Mouse (Mus musculus): ENCODE results near the gene Pigm.

Pigm gene

DNA sequence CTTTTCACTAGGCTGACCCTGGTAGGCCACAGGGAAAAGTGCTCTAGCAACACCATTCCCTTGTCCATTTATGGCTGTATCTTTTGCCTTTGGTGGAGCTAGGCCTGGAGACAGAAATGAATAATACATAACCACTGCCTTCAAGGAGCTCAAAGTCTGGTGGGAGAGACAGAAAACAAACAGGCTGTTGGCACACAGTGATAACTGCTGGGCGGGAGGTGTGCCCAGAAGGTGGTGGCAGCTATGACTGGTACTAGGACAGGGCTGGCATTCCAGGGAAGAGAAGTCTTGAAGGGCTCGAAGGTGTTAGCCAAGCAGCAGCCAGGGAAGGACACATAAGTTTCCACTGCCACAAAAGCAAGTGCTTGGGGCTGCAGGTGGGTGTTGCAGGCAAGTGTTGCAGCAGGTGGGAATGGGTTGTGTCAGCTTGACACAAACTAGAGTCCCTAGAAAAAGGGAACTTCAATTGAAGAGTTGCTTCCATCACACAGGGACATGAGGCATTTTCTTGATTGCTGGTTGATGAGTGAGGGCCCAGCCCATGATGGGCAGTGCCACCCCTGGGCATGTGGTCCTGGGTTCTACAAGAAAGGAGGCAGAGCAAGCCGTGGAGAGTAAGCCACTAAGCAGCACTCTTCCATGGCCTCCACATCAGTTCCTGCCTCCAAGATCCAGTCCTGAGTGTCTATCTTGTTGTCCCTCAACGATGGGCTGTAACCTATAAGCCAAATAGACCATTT is 37.3 kb downstream of the Pigm start:
- no peak for DNase-seq (ENCODE audit: low read depth, low spot score)

DNA sequence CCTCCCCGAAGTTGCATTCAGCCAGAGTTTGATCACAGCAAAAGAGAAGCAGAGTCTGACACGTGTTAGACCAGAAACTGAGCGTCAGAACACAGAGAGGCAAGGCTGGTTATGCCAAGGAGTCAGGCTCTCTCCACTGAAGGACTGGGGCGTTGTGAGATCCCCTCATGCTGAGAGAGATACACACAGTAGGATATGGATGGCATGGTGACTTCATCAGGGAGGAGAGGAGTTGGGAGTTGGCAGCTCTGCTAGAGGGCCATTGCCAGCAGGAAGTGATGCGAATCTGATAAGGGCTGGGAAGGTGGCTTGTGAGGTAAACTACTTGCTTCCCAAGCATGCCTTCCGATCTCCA is 37.9 kb downstream of the Pigm start:
- no peak for DNase-seq (ENCODE audit: low read depth, low spot score)

- DNase-seq (ENCODE audit: low read depth, low spot score) = no peak
These were observed 38.7 kb downstream of the Pigm start for GRCm38 (mm10) chr1:172415061-172415460.

DNA sequence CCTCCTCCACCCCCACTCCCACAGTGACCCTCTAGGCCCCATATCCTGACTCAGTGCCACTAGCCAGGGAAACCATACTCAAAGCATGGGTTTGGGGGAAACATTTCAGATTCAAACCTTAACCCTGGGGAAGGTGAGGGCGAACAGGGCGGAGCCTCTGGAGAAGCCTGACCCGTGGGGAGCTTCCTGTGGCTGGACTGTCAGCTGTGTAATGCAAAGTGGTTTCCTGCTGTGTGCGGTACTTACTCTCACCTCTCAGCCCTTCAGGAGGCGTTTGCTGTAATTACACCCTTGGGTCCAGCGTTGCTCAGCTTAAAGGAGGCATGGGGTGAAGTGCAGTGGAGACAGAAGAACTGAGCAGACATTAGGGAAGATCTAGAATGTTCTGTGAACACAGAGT is 41.8 kb downstream of the Pigm start:
- peak; percentile 92 for DNase-seq (ENCODE audit: low read depth, low spot score)

DNA sequence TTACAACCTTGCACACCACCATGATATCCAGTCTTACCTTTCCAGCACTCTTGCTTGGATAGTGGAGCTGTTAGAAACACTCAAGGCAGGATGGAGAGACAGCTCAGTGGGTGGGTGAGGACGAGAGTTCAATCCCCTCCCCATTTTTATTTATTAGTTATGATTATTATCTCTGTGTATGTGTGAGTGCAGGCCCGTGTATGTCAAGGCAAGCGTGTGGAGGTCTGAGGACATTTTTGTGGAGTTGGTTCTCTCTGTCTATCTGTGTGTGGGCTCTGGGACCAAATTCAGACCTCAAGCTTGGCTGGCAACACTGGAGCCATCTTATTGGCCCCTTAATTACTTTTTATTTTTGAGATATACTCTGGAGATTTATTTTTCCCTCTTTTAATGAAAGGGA is 42.3 kb downstream of the Pigm start:
- DNase-seq (ENCODE audit: low read depth, low spot score) = no peak

- no peak for DNase-seq (ENCODE audit: low read depth, low spot score)
These were observed 43.8 kb downstream of the Pigm start for GRCm38 (mm10) chr1:172420181-172420580.

DNA sequence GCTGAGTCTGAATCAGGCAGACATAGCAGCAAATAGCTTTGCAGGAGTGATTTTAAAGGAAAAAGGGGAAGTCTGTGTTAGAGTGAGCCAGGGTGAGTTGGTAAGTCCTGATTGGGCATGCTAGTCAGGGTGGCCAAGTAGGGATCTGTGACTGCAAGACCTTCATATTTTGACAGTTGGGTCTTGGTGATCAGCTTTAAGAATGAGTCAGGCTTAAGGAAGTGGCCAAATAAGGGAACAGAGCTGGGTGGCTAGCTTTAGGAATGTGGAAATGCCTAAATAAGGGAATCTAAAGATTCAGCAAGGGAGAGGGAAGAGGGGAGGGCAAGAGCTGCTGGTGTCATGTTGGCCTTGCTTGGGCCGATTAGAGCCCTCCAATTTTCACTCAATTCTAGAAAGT is 47.0 kb downstream of the Pigm start:
- no peak for DNase-seq (ENCODE audit: low read depth, low spot score)

DNA sequence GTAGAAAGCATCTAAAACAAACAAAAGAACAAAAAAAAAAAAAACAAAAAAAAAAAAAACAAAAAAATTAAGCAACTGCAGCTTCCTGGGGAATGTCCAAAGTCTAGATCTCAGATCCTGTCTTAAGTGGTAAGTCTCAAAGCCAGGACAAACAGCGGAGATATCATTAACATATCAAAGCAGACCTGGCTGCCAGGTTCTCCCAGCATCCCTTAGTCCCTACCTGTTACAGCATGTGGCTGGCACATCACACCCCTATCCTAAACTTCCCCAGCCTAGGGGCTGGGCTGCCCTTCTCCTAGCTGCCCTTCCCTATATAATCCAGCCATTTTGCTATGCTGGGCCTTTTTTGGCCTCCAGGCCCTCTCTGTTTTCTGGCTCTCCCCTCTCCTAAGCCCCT is 50.1 kb downstream of the Pigm start:
- DNase-seq (ENCODE audit: low read depth, low spot score) = peak; percentile 76

- DNase-seq (ENCODE audit: low read depth, low spot score) = no peak
These were observed 51.5 kb downstream of the Pigm start for GRCm38 (mm10) chr1:172427841-172428240.

DNA sequence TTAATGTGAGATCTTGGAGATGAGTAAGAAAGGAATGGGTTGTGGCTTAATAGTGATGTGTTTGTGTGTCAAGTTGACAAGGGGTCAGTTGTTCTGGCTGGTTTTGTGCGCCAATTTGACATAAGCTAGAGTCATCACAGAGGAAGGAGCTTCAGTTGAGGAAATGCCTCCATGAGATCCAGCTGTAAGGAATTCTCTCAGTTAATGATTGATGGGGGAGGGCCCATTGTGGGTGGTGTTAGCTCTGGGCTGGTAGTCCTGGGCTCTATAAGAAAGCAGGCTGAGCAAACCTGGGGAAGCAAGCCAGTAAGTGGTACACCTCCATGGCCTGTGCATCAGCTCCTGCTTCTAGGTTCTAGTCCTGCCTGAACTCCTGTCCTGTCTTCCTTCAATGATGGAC is 52.3 kb downstream of the Pigm start:
- DNase-seq (ENCODE audit: low read depth, low spot score) = no peak

DNA sequence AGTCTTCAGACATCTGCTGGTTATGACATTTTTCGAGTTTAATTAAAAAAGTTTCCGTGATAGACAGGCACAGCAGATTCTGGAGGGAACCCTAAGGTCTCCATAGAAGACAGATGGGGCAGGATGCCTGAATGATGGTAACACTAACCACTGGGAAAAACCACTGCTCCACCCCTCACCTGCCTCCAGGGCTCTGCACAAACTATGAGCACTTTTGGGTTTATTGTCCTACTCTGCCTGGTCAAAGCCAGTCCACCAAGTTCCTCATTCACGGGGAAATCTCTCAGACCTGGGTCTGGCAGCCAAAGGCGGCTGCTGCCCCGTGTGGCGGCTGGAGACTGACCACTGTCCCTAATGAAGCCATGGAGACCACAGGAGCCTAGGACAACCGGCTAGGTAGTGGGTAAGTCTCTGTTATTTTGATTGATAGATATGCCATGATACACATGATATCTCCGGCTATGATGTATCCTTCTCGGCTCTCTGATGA is 54.4 kb downstream of the Pigm start:
- DNase-seq (ENCODE audit: low read depth, low spot score) = no peak

- DNase-seq (ENCODE audit: low read depth, low spot score) = no peak
These were observed 55.7 kb downstream of the Pigm start for GRCm38 (mm10) chr1:172431836-172432586.

- no peak for DNase-seq (ENCODE audit: low read depth, low spot score)
These were observed 56.2 kb downstream of the Pigm start for GRCm38 (mm10) chr1:172432587-172432955.

- no peak for DNase-seq (ENCODE audit: low read depth, low spot score)
These were observed 56.9 kb downstream of the Pigm start for GRCm38 (mm10) chr1:172433012-172433850.

Data from ES-CJ7 (cell line).